Mouse (Mus musculus) MEL (cell line): Measurements from ENCODE around the gene Zbtb37. TPM values are rescaled to one million over a fixed set of nuclear protein-coding genes. Genes with fewer than 3 reads are reported as not detected.

Source experiments
- DNase-seq: peaks from one replicate; pipeline ENCODE4 v3.0.0; 2011; ENCODE audit warnings: low read depth, low spot score
- H3K27ac ChIP-seq: 2 replicates; pipeline ENCODE4 v1.5.1; 2012; ENCODE audit warnings: low read depth, mild to moderate bottlenecking, control low read depth, low read length, moderate library complexity; ENCODE audit not compliant: control insufficient read depth
- H3K27me3 ChIP-seq, 2 experiments: fragments of 150-350 bp in 1 of 2; sonication (generic) in 1 of 2; 2 replicates each; pipeline ENCODE4 v1.6.1; 2012; ENCODE audit warnings: low read length in 2 of 2, mild to moderate bottlenecking in 2 of 2, improper control_type of control experiment in 1 of 2, moderate library complexity in 1 of 2; ENCODE audit not compliant: insufficient read depth in 2 of 2, control insufficient read depth in 1 of 2
- H3K36me3 ChIP-seq, 2 experiments: 2 replicates each; pipeline ENCODE4 v1.6.1; 2012 to 2014; ENCODE audit warnings: low read length in 2 of 2, improper control_type of control experiment in 1 of 2, inconsistent platforms in 1 of 2, mild to moderate bottlenecking in 1 of 2; ENCODE audit not compliant: insufficient read depth in 2 of 2, control insufficient read depth in 1 of 2
- H3K4me1 ChIP-seq, 2 experiments: fragments of 150-350 bp in 1 of 2; sonication (generic) in 1 of 2; 2 replicates each; pipeline ENCODE4 v1.6.1; 2012; ENCODE audit warnings: low read length in 2 of 2, improper control_type of control experiment in 1 of 2, mild to moderate bottlenecking in 1 of 2; ENCODE audit not compliant: insufficient read depth in 2 of 2, control insufficient read depth in 1 of 2
- H3K4me3 ChIP-seq, 2 experiments: fragments of 150-350 bp in 1 of 2; sonication (generic) in 1 of 2; 2 replicates each; pipeline ENCODE4 v1.5.1; 2012; ENCODE audit warnings: low read depth in 2 of 2, low read length in 2 of 2, mild to moderate bottlenecking in 2 of 2, moderate library complexity in 2 of 2, control low read depth in 1 of 2, improper control_type of control experiment in 1 of 2; ENCODE audit not compliant: control insufficient read depth in 1 of 2, insufficient read depth in 1 of 2
- H3K79me2 ChIP-seq: 2 replicates; pipeline ENCODE4 v1.6.1; 2012; ENCODE audit warnings: mild to moderate bottlenecking, low read length, moderate library complexity; ENCODE audit not compliant: control insufficient read depth, poor library complexity, insufficient read depth
- H3K9ac ChIP-seq: 2 replicates; pipeline ENCODE4 v1.6.1; 2012; ENCODE audit warnings: low read depth, mild to moderate bottlenecking, control low read depth, low read length, moderate library complexity; ENCODE audit not compliant: control insufficient read depth, poor library complexity, severe bottlenecking
- H3K9me3 ChIP-seq: fragments of 150-350 bp; sonication (generic); replicated peaks from 2 replicates; pipeline ENCODE4 v1.6.1; 2012; ENCODE audit warnings: mild to moderate bottlenecking, low read length, improper control_type of control experiment, moderate library complexity; ENCODE audit not compliant: insufficient read depth
- BHLHE40 ChIP-seq: IDR thresholded peaks from 2 replicates; pipeline ENCODE4 v1.6.1; 2012; ENCODE audit warnings: low read depth, mild to moderate bottlenecking, inconsistent platforms, low read length, improper control_type of control experiment, borderline replicate concordance
- ELF1 ChIP-seq: IDR thresholded peaks from 2 replicates; pipeline ENCODE4 v1.6.1; 2014; ENCODE audit warnings: low read depth, mild to moderate bottlenecking, inconsistent platforms, low read length, improper control_type of control experiment, moderate library complexity
- EP300 ChIP-seq, 2 experiments: IDR thresholded peaks; 2 replicates each; pipeline ENCODE4 v1.6.1; 2011; ENCODE audit warnings: improper control_type of control experiment in 2 of 2, low read length in 2 of 2, low read depth in 1 of 2, mild to moderate bottlenecking in 1 of 2
- ETS1 ChIP-seq: IDR thresholded peaks from 2 replicates; pipeline ENCODE4 v1.6.1; 2012; ENCODE audit warnings: low read depth, mild to moderate bottlenecking, inconsistent platforms, low read length, improper control_type of control experiment, moderate library complexity
- HCFC1 ChIP-seq: IDR thresholded peaks from 2 replicates; pipeline ENCODE4 v1.6.1; 2012; ENCODE audit warnings: low read depth, mild to moderate bottlenecking, inconsistent platforms, low read length, improper control_type of control experiment, moderate library complexity
- JUND ChIP-seq: IDR thresholded peaks from 2 replicates; pipeline ENCODE4 v1.6.1; 2011; ENCODE audit warnings: low read depth, mild to moderate bottlenecking, improper control_type of control experiment, low read length
- MAFK ChIP-seq: IDR thresholded peaks from 2 replicates; pipeline ENCODE4 v1.6.1; 2011; ENCODE audit warnings: low read depth, mild to moderate bottlenecking, low read length, improper control_type of control experiment, borderline replicate concordance
- MAX ChIP-seq: IDR thresholded peaks from 2 replicates; pipeline ENCODE4 v1.6.1; 2011; ENCODE audit warnings: low read length, improper control_type of control experiment
- MAZ ChIP-seq: IDR thresholded peaks from 2 replicates; pipeline ENCODE4 v1.6.1; 2012; ENCODE audit warnings: low read depth, mild to moderate bottlenecking, inconsistent platforms, low read length, improper control_type of control experiment
- MEF2A ChIP-seq: IDR thresholded peaks from 2 replicates; pipeline ENCODE4 v1.6.1; 2014; ENCODE audit warnings: low read depth, mild to moderate bottlenecking, inconsistent platforms, low read length, improper control_type of control experiment; ENCODE audit not compliant: poor library complexity, insufficient replicate concordance, severe bottlenecking; ENCODE audit errors: extremely low read depth
- MXI1 ChIP-seq: IDR thresholded peaks from 2 replicates; pipeline ENCODE4 v1.6.1; 2011; ENCODE audit warnings: mild to moderate bottlenecking, low read depth, low read length, improper control_type of control experiment
- MYB ChIP-seq: IDR thresholded peaks from 2 replicates; pipeline ENCODE4 v1.6.1; 2011; ENCODE audit warnings: mild to moderate bottlenecking, low read depth, low read length, improper control_type of control experiment
- MYC ChIP-seq: IDR thresholded peaks from 2 replicates; pipeline ENCODE4 v1.6.1; 2011; ENCODE audit warnings: low read depth, mild to moderate bottlenecking, low read length, improper control_type of control experiment, moderate library complexity
- POLR2AphosphoS2 ChIP-seq: IDR thresholded peaks from 2 replicates; pipeline ENCODE4 v1.6.1; 2011; ENCODE audit warnings: low read length, improper control_type of control experiment
- RCOR1 ChIP-seq: IDR thresholded peaks from 2 replicates; pipeline ENCODE4 v1.6.1; 2012; ENCODE audit warnings: low read depth, mild to moderate bottlenecking, inconsistent platforms, low read length, improper control_type of control experiment
- SIN3A ChIP-seq: IDR thresholded peaks from 2 replicates; pipeline ENCODE4 v1.6.1; 2012; ENCODE audit warnings: low read length, improper control_type of control experiment, inconsistent platforms
- SMC3 ChIP-seq: IDR thresholded peaks from 2 replicates; pipeline ENCODE4 v1.6.1; 2011; ENCODE audit warnings: low read depth, low read length, improper control_type of control experiment
- TAL1 ChIP-seq: IDR thresholded peaks from 2 replicates; pipeline ENCODE4 v1.6.1; 2012; ENCODE audit warnings: mild to moderate bottlenecking, inconsistent platforms, low read length, moderate library complexity, mixed read lengths
- TCF12 ChIP-seq: IDR thresholded peaks from 2 replicates; pipeline ENCODE4 v1.6.1; 2014; ENCODE audit warnings: low read depth, mild to moderate bottlenecking, inconsistent platforms, low read length, improper control_type of control experiment, moderate library complexity
- UBTF ChIP-seq: IDR thresholded peaks from 2 replicates; pipeline ENCODE4 v1.6.1; 2012; ENCODE audit warnings: low read depth, mild to moderate bottlenecking, inconsistent platforms, low read length, improper control_type of control experiment, moderate library complexity, borderline replicate concordance; ENCODE audit not compliant: insufficient read depth
- USF1 ChIP-seq: IDR thresholded peaks from 2 replicates; pipeline ENCODE4 v1.6.1; 2014; ENCODE audit warnings: low read depth, mild to moderate bottlenecking, inconsistent platforms, low read length, improper control_type of control experiment, moderate library complexity
- USF2 ChIP-seq, 2 experiments: IDR thresholded peaks; 2 replicates each; pipeline ENCODE4 v1.6.1; 2011 to 2012; ENCODE audit warnings: improper control_type of control experiment in 2 of 2, low read length in 2 of 2, borderline replicate concordance in 1 of 2, inconsistent platforms in 1 of 2, low read depth in 1 of 2, mild to moderate bottlenecking in 1 of 2; ENCODE audit not compliant: insufficient read depth in 1 of 2
- ZNF384 ChIP-seq: IDR thresholded peaks from 2 replicates; pipeline ENCODE4 v1.6.1; 2012; ENCODE audit warnings: low read depth, mild to moderate bottlenecking, inconsistent platforms, low read length, improper control_type of control experiment
- polyA plus RNA-seq, 2 experiments: library from polyadenylated mRNA; stranded (reverse) in 1 of 2; unstranded in 1 of 2; fragments of >175 nt in 1 of 2; fragments of >200 nt in 1 of 2; gene quantifications; 2 replicates each; pipeline versions ENCODE4 v1.2.1 to v1.2.4; 2012; ENCODE audit warnings: low replicate concordance in 2 of 2, low read depth in 1 of 2; ENCODE audit not compliant: insufficient read length in 2 of 2, insufficient read depth in 1 of 2, missing spikeins in 1 of 2
- total RNA-seq: library from RNA; depleted of rRNA; stranded (reverse); fragments of 300-350 nt; gene quantifications from 2 replicates; pipeline ENCODE4 v1.2.3, GENCODE M21; 2012

Gene Zbtb37
- total and polyA plus RNA-seq, 3 experiments: 4.2 to 5.7 TPM; not detected in 1

- TF ChIP-seq POLR2AphosphoS2 (no peak), HCFC1 (no peak), MAZ (no peak), ETS1 (no peak)
- Histone ChIP-seq H3K27ac (no peak overlapping the region), H3K4me3 (no peak overlapping the region), H3K9ac (no peak overlapping the region), H3K27me3 (no peaks in the 10 kb centered on the region), H3K4me1 (peaks cover 0 to 4% of the 10 kb centered on the region in 2 experiments; a peak in 2 of 4 replicates), H3K36me3 (no peaks in the 10 kb centered on the region), H3K9me3 (no peaks in the 10 kb centered on the region), H3K79me2 (no peaks in the 10 kb centered on the region)
- no peak for DNase-seq
These were observed 54.0 kb downstream of the Zbtb37 start for GRCm38 (mm10) chr1:160980537-160981234.

GRCm38 (mm10) chr1:160980021-160980420 lies 54.6 kb downstream of the Zbtb37 start:
- H3K4me3 ChIP-seq: no peak overlapping the region
- DNase-seq: no peak
- H3K27ac ChIP-seq: no peak overlapping the region
- TF ChIP-seq ETS1: 0 out of 2 replicates have a peak, but pooled peaks have one; percentile 17
- TF ChIP-seq BHLHE40: no peak
- H3K9me3 ChIP-seq: no peaks in the 10 kb centered on the region
- H3K4me1 ChIP-seq: peaks cover 0 to 4% of the 10 kb centered on the region in 2 experiments; a peak in 2 of 4 replicates
- no peaks in the 10 kb centered on the region for H3K79me2 ChIP-seq
- no peak overlapping the region for H3K9ac ChIP-seq
- H3K36me3 ChIP-seq: no peaks in the 10 kb centered on the region; a peak in 1 of 4 replicates
- H3K27me3 ChIP-seq: no peaks in the 10 kb centered on the region

GRCm38 (mm10) chr1:160978071-160978735 lies 56.4 kb downstream of the Zbtb37 start, which contains the start of gene Serpinc1:
TSS of gene Serpinc1 (plus strand) at chr1:160978585.
- no peaks in the 10 kb centered on the region for H3K9me3 ChIP-seq
- no peak for TF ChIP-seq USF1
- TF ChIP-seq TAL1: no peak
- TF ChIP-seq BHLHE40: no peak
- TF ChIP-seq MYB: no peak
- no peak for TF ChIP-seq USF2 (IDR thresholded peaks at IDR 0.05; ENCODE audit: borderline replicate concordance in 1 of 2, insufficient read depth in 1 of 2, low read depth in 1 of 2, low read length in 2 of 2)
- TF ChIP-seq ZNF384: no peak
- TF ChIP-seq SIN3A: no peak
- no peak for TF ChIP-seq ELF1
- no peak for TF ChIP-seq MEF2A
- no peak for TF ChIP-seq ETS1
- no peak for TF ChIP-seq UBTF
- TF ChIP-seq MXI1: no peak
- no peak for TF ChIP-seq MAFK
- no peak for TF ChIP-seq TCF12
- no peak for TF ChIP-seq JUND
- no peak for TF ChIP-seq MYC
- no peak for TF ChIP-seq EP300 (IDR thresholded peaks at IDR 0.05; ENCODE audit: low read depth in 1 of 2, low read length in 2 of 2)
- TF ChIP-seq MAX: no peak
- no peak for TF ChIP-seq RCOR1
- no peak for TF ChIP-seq SMC3
- TF ChIP-seq, all 39 proteins: peak for 0
- no peak for DNase-seq
- no peak within 1 kb of the TSS for H3K9ac ChIP-seq
- H3K36me3 ChIP-seq: peaks cover 0 to 3% of the 10 kb centered on the region in 2 experiments
- no peaks in the 10 kb centered on the region for H3K27me3 ChIP-seq
- no peak within 1 kb of the TSS for H3K27ac ChIP-seq
- H3K79me2 ChIP-seq: no peaks in the 10 kb centered on the region
- peaks cover 0 to 4% of the 10 kb centered on the region in 2 experiments; a peak in 3 of 4 replicates for H3K4me1 ChIP-seq
- no peak within 1 kb of the TSS for H3K4me3 ChIP-seq
